Mouse (Mus musculus): ENCODE measurements at regions not wholly inside any gene's neighbourhood (a gene's known extent, or its start where the extent isn't known, plus 50 kb on each side); places are given as distances from the start of the nearest gene placed in this dataset.

- Histone ChIP-seq H3K9ac (ENCODE audit: low read depth, low read length) (no peak overlapping the region), H3K79me2 (replicated peaks; ENCODE audit: control insufficient read depth, insufficient read depth, low read length) (no peaks in the 10 kb centered on the region), H3K27me3 (ENCODE audit: control insufficient read depth, insufficient read depth, low read length) (no peaks in the 10 kb centered on the region), H3K4me1 (ENCODE audit: control insufficient read depth, insufficient read depth, low read length) (peaks cover 2% of the 10 kb centered on the region), H3K36me3 (ENCODE audit: control insufficient read depth, insufficient read depth, low read length) (no peaks in the 10 kb centered on the region), H3K4me3 (no peak overlapping the region), H3K27ac (no peak overlapping the region)
- intact Hi-C loops (cut with DNase I): no loop called here
- TF ChIP-seq POLR2A (IDR thresholded peaks at IDR 0.05; ENCODE audit: insufficient read depth, low read depth, low read length) (no peak), EP300 (IDR thresholded peaks at IDR 0.05; ENCODE audit: insufficient read depth, low read depth, low read length) (no peak), CTCF (IDR thresholded peaks at IDR 0.05) (no peak)
- DNase-seq: no peak
- 86% methylated on average over 4 of the region's 4 CpGs for WGBS
Measured at GRCm38 (mm10) chr10:37615926-37616691, 477.4 kb upstream of the Marcks start.

DNA sequence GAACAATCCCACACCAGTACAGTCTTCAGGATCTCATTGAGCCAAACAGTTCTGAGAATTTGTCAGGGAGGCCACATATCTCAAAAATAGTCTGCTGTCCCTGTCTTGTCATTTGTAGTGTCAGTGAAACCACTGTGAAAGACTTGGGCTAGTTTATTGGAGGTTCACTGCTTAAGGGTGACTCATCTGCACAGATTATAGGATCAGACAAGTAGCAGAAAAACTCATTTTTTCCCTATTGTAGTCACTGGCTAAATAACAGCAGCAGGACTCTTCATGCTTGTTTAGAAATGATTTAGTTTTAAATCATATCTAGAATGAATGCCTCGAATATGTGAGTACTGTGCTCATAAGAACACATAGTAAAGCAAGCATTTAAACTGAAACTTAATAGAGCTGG, 475.2 kb upstream of the Marcks start:
- Histone ChIP-seq H3K27me3 (ENCODE audit: control insufficient read depth, insufficient read depth, low read length) (no peaks in the 10 kb centered on the region), H3K4me1 (ENCODE audit: control insufficient read depth, insufficient read depth, low read length) (peaks cover 2% of the 10 kb centered on the region), H3K9ac (ENCODE audit: low read depth, low read length) (no peak overlapping the region), H3K27ac (no peak overlapping the region), H3K79me2 (replicated peaks; ENCODE audit: control insufficient read depth, insufficient read depth, low read length) (no peaks in the 10 kb centered on the region), H3K4me3 (no peak overlapping the region), H3K36me3 (ENCODE audit: control insufficient read depth, insufficient read depth, low read length) (no peaks in the 10 kb centered on the region)
- WGBS: 70% methylated on average over 1 of the region's 1 CpGs
- DNase-seq: no peak
- intact Hi-C loops (cut with DNase I): no loop called here
- TF ChIP-seq CTCF (IDR thresholded peaks at IDR 0.05) (no peak), EP300 (IDR thresholded peaks at IDR 0.05; ENCODE audit: insufficient read depth, low read depth, low read length) (no peak), POLR2A (IDR thresholded peaks at IDR 0.05; ENCODE audit: insufficient read depth, low read depth, low read length) (no peak)

GRCm38 (mm10) chr10:37603529-37603928, 464.8 kb upstream of the Marcks start:
- Histone ChIP-seq H3K27me3 (ENCODE audit: control insufficient read depth, insufficient read depth, low read length) (no peaks in the 10 kb centered on the region), H3K27ac (no peak overlapping the region), H3K9ac (ENCODE audit: low read depth, low read length) (no peak overlapping the region), H3K79me2 (replicated peaks; ENCODE audit: control insufficient read depth, insufficient read depth, low read length) (no peaks in the 10 kb centered on the region), H3K4me1 (ENCODE audit: control insufficient read depth, insufficient read depth, low read length) (peaks cover 2% of the 10 kb centered on the region; the same call in 1 of the 2 replicates), H3K4me3 (no peak overlapping the region), H3K36me3 (ENCODE audit: control insufficient read depth, insufficient read depth, low read length) (no peaks in the 10 kb centered on the region)
- TF ChIP-seq EP300 (IDR thresholded peaks at IDR 0.05; ENCODE audit: insufficient read depth, low read depth, low read length) (no peak), CTCF (IDR thresholded peaks at IDR 0.05) (no peak), POLR2A (IDR thresholded peaks at IDR 0.05; ENCODE audit: insufficient read depth, low read depth, low read length) (no peak)
- DNase-seq: peak; percentile 8 to 18
- 63% methylated on average over 1 of the region's 1 CpGs for WGBS
- intact Hi-C loops (cut with DNase I): no loop called here

DNA sequence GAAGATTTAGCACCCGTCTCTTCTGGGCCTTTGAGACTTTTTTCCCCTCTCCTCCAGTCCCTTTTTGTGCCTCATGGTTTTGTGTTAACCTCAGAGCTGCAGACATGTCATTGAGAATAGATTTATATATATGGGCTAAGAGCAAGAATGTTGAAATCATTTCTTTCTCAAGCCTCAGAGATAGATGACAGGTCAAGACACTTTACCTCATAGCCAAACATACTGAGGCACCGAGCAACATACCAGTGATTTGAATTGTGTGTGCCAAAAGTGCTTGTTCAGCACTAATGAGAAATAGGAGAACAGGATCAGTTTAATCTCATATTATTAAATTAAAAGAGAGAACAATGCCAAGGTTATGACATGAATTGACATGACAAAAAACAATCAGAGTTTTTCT, 464.2 kb upstream of the Marcks start:
- intact Hi-C loops (cut with DNase I): no loop called here
- TF ChIP-seq CTCF (IDR thresholded peaks at IDR 0.05) (no peak), POLR2A (IDR thresholded peaks at IDR 0.05; ENCODE audit: insufficient read depth, low read depth, low read length) (no peak), EP300 (IDR thresholded peaks at IDR 0.05; ENCODE audit: insufficient read depth, low read depth, low read length) (no peak)
- Histone ChIP-seq H3K27me3 (ENCODE audit: control insufficient read depth, insufficient read depth, low read length) (no peaks in the 10 kb centered on the region), H3K79me2 (replicated peaks; ENCODE audit: control insufficient read depth, insufficient read depth, low read length) (no peaks in the 10 kb centered on the region), H3K4me3 (no peak overlapping the region), H3K9ac (ENCODE audit: low read depth, low read length) (no peak overlapping the region), H3K36me3 (ENCODE audit: control insufficient read depth, insufficient read depth, low read length) (no peaks in the 10 kb centered on the region), H3K4me1 (ENCODE audit: control insufficient read depth, insufficient read depth, low read length) (peaks cover 2% of the 10 kb centered on the region; the same call in 1 of the 2 replicates), H3K27ac (no peak overlapping the region)
- WGBS: 79% methylated on average over 2 of the region's 2 CpGs
- no peak for DNase-seq

DNA sequence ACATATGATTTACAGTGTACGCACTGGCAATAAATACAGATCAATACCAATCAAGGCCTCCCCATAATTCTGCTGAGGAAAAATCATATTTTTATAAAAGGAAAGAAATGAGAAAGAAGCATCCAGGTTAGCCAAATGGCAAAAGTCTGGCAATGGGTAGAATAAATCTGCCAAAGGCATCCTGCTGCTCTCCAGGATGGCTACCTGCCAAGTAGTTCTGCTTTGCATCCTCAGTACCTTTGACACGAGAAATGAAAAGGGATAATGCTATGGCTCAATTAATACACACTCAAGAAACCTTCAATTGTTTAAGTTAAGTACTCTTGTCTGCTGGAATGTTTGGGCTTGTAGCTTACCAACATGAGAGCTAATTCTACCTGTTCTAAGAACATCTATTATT, 451.2 kb upstream of the Marcks start:
- intact Hi-C loops (cut with DNase I): no loop called here
- Histone ChIP-seq H3K4me1 (ENCODE audit: control insufficient read depth, insufficient read depth, low read length) (no peaks in the 10 kb centered on the region), H3K4me3 (no peak overlapping the region), H3K9ac (ENCODE audit: low read depth, low read length) (no peak overlapping the region), H3K79me2 (replicated peaks; ENCODE audit: control insufficient read depth, insufficient read depth, low read length) (no peaks in the 10 kb centered on the region), H3K36me3 (ENCODE audit: control insufficient read depth, insufficient read depth, low read length) (no peaks in the 10 kb centered on the region), H3K27ac (no peak overlapping the region), H3K27me3 (ENCODE audit: control insufficient read depth, insufficient read depth, low read length) (no peaks in the 10 kb centered on the region)
- TF ChIP-seq POLR2A (IDR thresholded peaks at IDR 0.05; ENCODE audit: insufficient read depth, low read depth, low read length): no peak
- 54% methylated on average over 2 of the region's 2 CpGs for WGBS
- DNase-seq: no peak

- H3K4me1 ChIP-seq (ENCODE audit: control insufficient read depth, insufficient read depth, low read length): no peaks in the 10 kb centered on the region
- no peak overlapping the region for H3K4me3 ChIP-seq
- H3K27ac ChIP-seq: no peak overlapping the region
- WGBS: 97% methylated on average over 1 of the region's 1 CpGs
- no peak for DNase-seq
- no peaks in the 10 kb centered on the region for H3K79me2 ChIP-seq (replicated peaks; ENCODE audit: control insufficient read depth, insufficient read depth, low read length)
- TF ChIP-seq EP300 (IDR thresholded peaks at IDR 0.05; ENCODE audit: insufficient read depth, low read depth, low read length): no peak
- TF ChIP-seq CTCF (IDR thresholded peaks at IDR 0.05): no peak
- TF ChIP-seq POLR2A (IDR thresholded peaks at IDR 0.05; ENCODE audit: insufficient read depth, low read depth, low read length): no peak
- H3K27me3 ChIP-seq (ENCODE audit: control insufficient read depth, insufficient read depth, low read length): no peaks in the 10 kb centered on the region
- intact Hi-C loops (cut with DNase I): no loop called here
- H3K9ac ChIP-seq (ENCODE audit: low read depth, low read length): no peak overlapping the region
- no peaks in the 10 kb centered on the region for H3K36me3 ChIP-seq (ENCODE audit: control insufficient read depth, insufficient read depth, low read length)
Measured at GRCm38 (mm10) chr10:37589009-37589408, 450.3 kb upstream of the Marcks start.
